Mouse (Mus musculus) layer of hippocampus, postnatal 25 days (tissue): ENCODE results near the gene Rbfox2. TPM values are rescaled to one million over a fixed set of nuclear protein-coding genes. Genes with fewer than 3 reads are reported as not detected.

Experiments
- DNase-seq, 2 experiments: peaks; one replicate each; pipeline ENCODE4 v3.0.0; 2022; ENCODE audit warnings: mixed read lengths in 2 of 2, low spot score in 1 of 2; ENCODE audit errors: extremely low spot score in 1 of 2
- total RNA-seq, 2 experiments: library from RNA; stranded (reverse); gene quantifications; 2 replicates each; pipeline ENCODE4 v1.2.3; 2021

Gene Rbfox2
- total RNA-seq, 2 experiments from 2014 or later = 220 to 233 TPM

- no peak for DNase-seq
These were observed 153.7 kb downstream of the Rbfox2 start for GRCm38 (mm10) chr15:77153088-77153546.

DNA sequence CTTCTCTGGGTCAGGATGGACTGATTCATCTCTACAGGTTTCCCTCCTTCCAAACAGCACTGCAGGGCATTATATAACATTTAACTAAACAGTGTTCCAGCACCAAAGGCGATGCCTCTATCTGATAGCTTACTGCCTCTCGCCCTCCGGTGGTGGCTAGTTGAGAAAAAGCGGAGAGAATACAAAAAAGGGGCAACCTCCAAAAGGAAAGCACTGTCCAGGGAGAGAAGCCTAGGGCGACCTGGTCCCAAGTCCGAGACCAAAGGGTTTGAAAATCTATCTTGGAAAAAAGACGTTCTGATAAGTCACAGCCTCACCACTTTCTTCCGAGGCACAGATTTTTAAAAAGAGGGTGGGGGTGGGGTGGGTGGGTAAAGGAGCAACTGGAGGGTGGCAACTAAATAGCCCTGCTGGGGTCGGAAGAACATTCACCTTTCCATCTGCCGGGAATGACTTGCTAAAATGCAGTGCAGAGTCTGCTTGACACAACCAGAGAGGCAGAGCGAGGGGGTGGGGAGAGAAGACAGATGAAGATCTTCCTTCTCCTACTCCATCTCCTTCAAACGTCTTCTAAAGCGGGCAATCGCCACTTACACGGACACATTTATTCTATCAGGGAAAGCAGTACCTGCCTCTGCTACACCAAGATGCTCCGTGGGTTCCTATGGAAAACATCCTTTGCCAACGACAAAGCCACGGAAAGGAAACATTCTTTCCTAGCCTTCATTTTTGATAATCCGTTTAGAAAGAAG is 154.3 kb downstream of the Rbfox2 start:
- peak in 1 of 2 experiments; percentile 35 for DNase-seq

DNA sequence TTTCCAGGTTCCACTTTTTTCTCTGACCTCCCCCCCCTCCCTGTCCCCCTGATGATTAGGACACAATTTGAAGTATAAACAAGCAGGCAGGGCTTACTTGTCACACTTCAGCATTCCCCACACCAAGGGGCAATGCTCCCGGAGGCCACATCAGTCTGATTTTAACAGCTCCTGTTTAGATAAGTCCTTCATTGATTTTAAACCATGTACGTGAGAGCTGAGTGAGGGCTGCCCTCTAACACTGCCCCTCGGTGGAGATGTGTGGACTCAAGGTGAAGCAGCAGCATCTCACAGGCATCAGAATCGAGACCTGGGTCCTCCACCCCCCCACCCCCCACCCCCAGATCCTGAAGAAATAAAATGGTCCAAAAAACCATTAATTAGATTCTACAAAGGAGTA is 155.0 kb downstream of the Rbfox2 start:
- DNase-seq = no peak

DNA sequence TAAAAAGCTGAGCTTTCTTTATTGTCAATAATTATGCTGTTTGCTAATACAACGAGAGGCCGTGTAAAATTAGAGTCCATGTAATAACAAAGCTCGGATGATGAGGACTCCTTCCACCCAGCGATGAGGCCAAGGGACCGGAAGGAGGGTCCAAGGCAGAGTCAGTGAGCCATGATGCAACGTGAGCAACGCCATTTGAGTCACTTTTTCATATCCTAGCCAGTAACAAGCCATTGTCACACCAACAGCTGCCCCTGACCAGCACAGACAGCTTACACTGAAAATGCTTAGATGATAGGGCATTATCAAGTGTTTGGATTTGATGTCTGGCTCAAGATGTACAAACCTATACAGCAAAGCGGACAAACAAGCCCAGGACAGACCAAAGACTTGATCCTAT is 155.6 kb downstream of the Rbfox2 start:
- DNase-seq = no peak

DNA sequence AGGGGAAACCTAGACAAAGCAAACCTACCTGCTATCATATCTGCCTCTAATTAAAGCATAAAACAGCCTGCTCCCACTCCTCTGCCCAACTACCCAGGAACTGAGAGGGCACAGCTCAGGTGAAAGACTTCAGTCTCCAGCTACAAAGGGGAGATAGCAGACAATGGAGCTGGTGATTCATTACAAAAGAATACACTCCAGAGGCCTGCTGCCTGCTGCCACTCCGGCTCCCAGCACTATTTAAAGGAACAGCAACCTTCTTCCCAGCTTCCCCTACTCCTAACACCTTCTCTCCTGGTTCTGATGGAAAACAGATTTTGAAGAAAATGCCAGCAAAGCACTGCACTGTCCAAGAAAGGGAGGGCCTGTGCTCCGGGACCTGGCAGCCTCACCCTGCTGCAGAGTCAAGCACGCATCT is 156.4 kb downstream of the Rbfox2 start:
- DNase-seq = no peak

DNA sequence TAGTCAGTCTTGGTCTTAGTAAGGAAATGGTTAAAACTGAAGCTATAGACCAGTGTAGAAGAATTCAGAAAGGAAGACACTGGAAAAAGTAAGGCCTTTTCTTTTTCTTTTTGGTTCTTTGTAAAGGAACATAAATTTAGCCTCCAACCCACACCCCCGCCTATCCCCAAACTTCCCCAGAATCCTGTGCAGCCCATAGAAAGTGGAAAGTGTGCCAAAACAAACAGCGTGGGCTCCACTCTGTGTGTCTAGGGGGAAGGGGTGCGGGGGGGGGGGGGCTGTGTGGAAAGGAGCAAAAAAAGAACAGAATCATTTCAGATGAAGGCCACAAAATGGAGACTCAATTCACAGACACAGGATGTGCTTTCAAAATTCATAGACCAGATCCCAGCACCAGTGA is 156.8 kb downstream of the Rbfox2 start:
- no peak for DNase-seq

- DNase-seq = no peak
These were observed 157.3 kb downstream of the Rbfox2 start for GRCm38 (mm10) chr15:77149551-77149950.

DNA sequence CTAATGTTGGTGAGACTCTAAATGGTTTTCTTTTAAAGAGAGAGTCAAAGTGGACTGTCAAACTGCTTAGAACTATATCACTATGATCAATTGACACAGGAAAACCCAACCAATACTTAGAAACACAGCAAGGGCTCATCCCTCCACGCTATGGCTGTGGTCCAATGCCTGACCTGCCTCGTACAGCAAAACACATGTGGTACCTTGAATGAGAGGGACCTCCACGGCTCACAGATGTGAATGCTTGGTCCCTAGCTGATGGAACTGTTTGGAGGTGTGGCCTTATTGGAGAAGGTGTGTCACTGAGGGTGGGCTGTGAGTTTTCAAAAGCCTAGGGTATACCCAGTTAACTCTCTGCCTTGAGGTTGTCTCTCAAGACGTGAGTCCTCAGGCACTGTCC is 159.9 kb downstream of the Rbfox2 start:
- no peak for DNase-seq

DNA sequence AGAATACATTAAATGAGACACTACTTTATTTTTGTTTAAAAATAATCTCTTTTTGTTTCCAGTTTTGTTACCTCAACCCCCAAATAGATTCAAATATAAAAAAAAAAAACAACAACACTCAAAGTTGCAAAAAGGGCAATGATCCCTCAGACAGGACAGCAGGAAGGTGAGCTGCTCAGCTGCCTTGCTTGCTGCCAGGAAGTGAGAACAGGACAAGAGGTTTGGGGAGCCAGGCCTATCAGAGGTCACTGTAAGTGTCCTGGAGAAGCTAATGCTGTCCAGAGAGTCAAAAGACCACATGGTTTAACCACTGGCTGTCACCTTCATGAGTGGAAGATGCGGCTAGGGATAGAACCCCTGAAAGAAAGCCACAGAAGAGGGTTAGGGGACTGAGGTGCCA is 161.8 kb downstream of the Rbfox2 start:
- no peak for DNase-seq

GRCm38 (mm10) chr15:77142787-77143186 is 164.0 kb downstream of the Rbfox2 start:
- no peak for DNase-seq

DNA sequence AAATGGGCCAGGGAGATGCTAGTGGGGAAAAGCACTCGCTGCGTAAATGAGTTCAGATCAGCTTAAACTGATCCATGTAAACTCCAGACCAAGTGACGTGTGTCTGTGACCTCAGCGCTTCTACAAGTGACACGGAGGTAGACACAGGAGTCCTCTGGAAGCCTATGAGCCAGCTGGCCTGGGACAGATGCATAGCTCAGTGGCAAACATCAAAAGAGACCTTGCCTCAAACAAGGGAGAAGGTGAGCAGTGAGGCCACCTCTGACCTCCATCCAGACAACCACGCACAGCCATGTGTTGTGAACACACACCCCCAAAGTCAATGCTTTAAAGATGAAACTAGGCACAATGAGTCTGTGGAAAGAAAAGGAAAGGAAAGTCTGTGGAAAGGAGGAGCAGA is 164.5 kb downstream of the Rbfox2 start:
- no peak for DNase-seq

DNA sequence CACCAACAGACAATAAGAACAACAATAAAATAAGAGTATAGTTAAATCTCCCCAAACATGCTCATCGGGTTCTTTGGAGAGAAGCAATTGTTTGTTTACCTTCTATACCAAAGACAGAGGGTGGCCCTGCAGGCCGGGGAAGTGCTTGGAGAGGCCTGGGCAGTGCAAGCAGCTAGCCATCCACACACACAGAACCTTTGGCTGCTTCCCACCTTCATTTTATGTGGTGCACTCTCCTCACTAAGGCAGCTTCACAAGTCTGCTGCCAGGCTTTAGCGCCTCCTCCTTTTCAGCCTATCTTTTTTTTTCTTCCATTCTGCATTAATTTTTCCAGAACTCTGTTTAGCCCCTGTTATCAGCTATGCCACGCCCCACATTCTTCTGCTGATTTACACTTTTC is 165.1 kb downstream of the Rbfox2 start:
- no peak for DNase-seq

DNA sequence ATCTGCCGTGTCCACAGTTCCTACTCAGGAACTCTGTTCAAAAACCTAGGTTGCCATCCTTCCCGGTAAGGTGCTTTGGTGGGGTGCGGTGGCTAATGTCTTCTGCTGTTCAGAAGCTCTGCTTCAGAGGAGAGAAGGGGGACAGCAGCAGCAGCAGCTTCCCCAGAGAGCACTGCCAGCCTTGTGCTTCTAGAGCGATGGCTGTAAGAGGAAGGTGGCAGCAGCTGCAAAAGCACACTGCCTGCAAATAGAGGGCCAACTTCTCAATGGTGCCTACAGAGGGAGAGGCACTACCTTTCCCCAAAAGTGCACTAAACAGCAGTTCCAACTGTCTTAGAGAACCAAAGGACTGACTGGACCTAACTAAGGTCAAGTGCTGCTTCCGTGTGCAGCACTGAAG is 168.5 kb downstream of the Rbfox2 start:
- no peak for DNase-seq

DNA sequence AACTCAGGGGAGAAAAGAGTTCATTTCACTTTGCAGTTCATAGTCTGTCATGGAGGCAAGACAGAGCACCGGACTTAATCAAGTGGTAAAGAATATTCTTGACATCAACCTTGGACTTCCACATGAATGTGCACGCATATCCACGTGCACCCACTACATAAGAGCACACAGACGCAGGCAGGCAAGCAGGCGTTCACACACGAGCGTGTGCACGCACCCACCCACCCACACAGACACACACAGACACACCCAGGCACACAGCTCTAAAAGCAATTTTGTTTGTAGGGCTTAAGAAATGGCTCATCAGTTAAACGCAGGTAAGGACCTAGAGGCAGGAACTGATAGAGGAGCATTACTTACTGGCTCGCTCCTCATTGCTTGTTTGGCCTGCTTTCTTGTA is 172.3 kb downstream of the Rbfox2 start:
- no peak for DNase-seq

- no peak for DNase-seq
These were observed 177.7 kb downstream of the Rbfox2 start for GRCm38 (mm10) chr15:77129154-77129553.

DNA sequence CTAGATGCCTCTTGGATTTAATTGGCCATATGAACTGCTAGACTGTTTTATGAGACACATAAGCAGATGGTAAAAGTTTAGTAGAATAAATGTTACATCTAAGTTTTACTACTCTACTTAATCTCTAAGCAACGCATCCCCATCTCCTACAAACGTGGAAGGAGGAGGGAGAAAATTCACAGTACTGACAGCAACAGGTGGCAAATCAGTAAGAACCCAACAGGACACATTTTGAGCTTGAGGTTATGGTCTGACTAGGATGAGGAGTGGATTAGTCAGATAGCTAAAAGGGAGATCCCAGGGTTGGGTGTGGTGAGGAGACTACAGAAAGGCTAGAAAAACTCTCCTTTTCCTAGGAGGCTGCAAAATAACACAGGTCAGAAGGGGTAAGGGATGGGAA is 179.1 kb downstream of the Rbfox2 start:
- DNase-seq = no peak

- no peak for DNase-seq
These were observed 180.1 kb downstream of the Rbfox2 start for GRCm38 (mm10) chr15:77126674-77127073.

GRCm38 (mm10) chr15:77124372-77125117 is 182.3 kb downstream of the Rbfox2 start:
- no peak for DNase-seq

DNA sequence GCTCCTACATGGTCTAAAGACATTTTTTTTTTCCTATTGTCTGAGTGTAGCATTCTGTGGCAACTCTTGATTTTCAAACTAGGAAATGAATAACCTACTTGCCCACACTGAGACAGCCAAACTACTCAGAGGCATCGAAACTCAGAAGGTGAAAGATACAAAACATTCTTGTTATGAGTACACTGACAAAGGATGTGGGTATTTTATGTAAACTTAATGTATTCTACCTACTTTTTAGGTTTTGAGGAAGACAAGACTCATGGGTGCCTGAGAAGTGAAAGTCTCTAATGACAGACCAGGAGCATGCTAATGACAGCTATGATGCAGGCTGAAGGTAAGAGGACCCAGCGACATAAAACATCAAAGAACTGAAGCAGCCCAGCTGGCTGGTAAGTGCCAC is 184.0 kb downstream of the Rbfox2 start:
- DNase-seq = no peak

- no peak for DNase-seq
These were observed 184.6 kb downstream of the Rbfox2 start for GRCm38 (mm10) chr15:77122208-77122607.

DNA sequence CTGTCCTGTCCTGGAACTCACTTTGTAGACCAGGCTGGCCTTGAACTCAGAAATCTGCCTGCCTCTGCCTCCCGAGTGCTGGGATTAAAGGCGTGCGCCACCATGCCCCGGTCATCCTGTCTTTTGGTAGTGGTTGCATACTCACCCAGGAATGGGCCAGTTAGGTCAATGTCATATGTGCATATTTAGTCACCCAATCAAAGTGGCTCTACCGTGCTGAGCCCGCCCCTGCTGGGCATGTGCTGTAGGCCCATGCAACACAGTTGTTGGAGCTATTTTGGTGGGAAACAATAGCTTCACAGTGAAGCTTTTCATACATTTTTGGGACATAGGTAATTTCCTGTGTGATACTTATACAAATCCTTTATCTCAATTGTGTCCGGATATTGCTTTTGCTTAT is 187.1 kb downstream of the Rbfox2 start:
- DNase-seq = no peak

DNA sequence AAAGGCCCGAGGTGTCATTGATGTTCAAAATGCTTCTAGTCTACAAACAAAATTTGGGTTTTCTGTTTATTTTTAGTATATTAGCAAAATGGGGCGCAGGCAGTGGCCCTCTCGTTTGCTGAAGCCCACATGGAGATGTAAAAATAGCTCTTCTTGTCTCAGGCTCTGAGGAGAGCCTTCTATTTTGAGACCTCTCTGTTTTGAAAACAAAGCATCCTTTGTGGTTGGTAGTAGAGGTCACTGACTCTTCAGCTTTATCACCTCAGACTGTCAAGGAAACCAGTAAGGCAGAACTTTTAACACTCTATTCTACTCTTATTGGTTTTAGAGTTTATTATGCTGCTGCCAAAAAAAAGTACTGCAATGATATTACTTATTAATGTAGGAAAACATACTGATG is 189.6 kb downstream of the Rbfox2 start:
- DNase-seq = no peak
